Mouse (Mus musculus): Measurements from ENCODE around the gene Lin9. TPM values are rescaled to one million over a fixed set of nuclear protein-coding genes. Genes with fewer than 3 reads are reported as not detected.
"Not testable (repeated sequence)": the region's sequence is repeated elsewhere in the genome, so short reads cannot be mapped to it uniquely, and the experiment has no call there.

Gene Lin9
- polyA plus RNA-seq, 1 experiment, result 4.2 TPM

- WGBS, result 91% methylated on average over 3 of the region's 3 CpGs
- no peak overlapping the region for H3K4me3 ChIP-seq (ENCODE audit: insufficient read depth, low read depth, low read length)
- TF ChIP-seq CTCF (conservative IDR thresholded peaks at IDR 0.05; ENCODE audit: insufficient read depth, insufficient read length, low read depth, low read length) (no peak), POLR2A (IDR thresholded peaks at IDR 0.05; ENCODE audit: low read depth, low read length) (no peak)
- no peak overlapping the region for H3K27ac ChIP-seq (ENCODE audit: insufficient read depth, low read depth, low read length)
- DNase-seq, result no peak
- no peaks in the 10 kb centered on the region for H3K4me1 ChIP-seq (ENCODE audit: control insufficient read depth, insufficient read depth, low read length)
- H3K27me3 ChIP-seq (replicated peaks; ENCODE audit: control insufficient read depth, insufficient read depth, low read length), result no peaks in the 10 kb centered on the region
- H3K36me3 ChIP-seq (ENCODE audit: control insufficient read depth, insufficient read depth, low read length), result no peaks in the 10 kb centered on the region
These were observed 24.2 kb upstream of the Lin9 start for GRCm38 (mm10) chr1:180616762-180617161.

- Histone ChIP-seq H3K4me3 (ENCODE audit: insufficient read depth, low read depth, low read length) (no peak overlapping the region), H3K27ac (ENCODE audit: insufficient read depth, low read depth, low read length) (no peak overlapping the region), H3K27me3 (replicated peaks; ENCODE audit: control insufficient read depth, insufficient read depth, low read length) (no peaks in the 10 kb centered on the region), H3K36me3 (ENCODE audit: control insufficient read depth, insufficient read depth, low read length) (no peaks in the 10 kb centered on the region), H3K4me1 (ENCODE audit: control insufficient read depth, insufficient read depth, low read length) (0 out of 2 replicates have a peak, but pooled peaks cover 4% of the 10 kb centered on the region)
- TF ChIP-seq CTCF (conservative IDR thresholded peaks at IDR 0.05; ENCODE audit: insufficient read depth, insufficient read length, low read depth, low read length) (no peak), POLR2A (IDR thresholded peaks at IDR 0.05; ENCODE audit: low read depth, low read length) (no peak)
- DNase-seq, result no peak
- WGBS, result 74% methylated on average over 4 of the region's 4 CpGs
These were observed 18.6 kb upstream of the Lin9 start for GRCm38 (mm10) chr1:180622389-180622788.

- DNase-seq, result no peak
- Histone ChIP-seq H3K4me1 (ENCODE audit: control insufficient read depth, insufficient read depth, low read length) (0 out of 2 replicates have a peak, but pooled peaks cover 4% of the 10 kb centered on the region), H3K27me3 (replicated peaks; ENCODE audit: control insufficient read depth, insufficient read depth, low read length) (no peaks in the 10 kb centered on the region), H3K4me3 (ENCODE audit: insufficient read depth, low read depth, low read length) (no peak overlapping the region), H3K27ac (ENCODE audit: insufficient read depth, low read depth, low read length) (no peak overlapping the region), H3K36me3 (ENCODE audit: control insufficient read depth, insufficient read depth, low read length) (no peaks in the 10 kb centered on the region)
- TF ChIP-seq POLR2A (IDR thresholded peaks at IDR 0.05; ENCODE audit: low read depth, low read length), result no peak
- peak; percentile 29; the same call in 1 of the 2 replicates for TF ChIP-seq CTCF (conservative IDR thresholded peaks at IDR 0.05; ENCODE audit: insufficient read depth, insufficient read length, low read depth, low read length)
- WGBS, result 93% methylated on average over 2 of the region's 2 CpGs
These were observed 17.0 kb upstream of the Lin9 start for GRCm38 (mm10) chr1:180623911-180624310.

GRCm38 (mm10) chr1:180626141-180626540, 14.8 kb upstream of the Lin9 start:
- no peak overlapping the region for H3K4me3 ChIP-seq (ENCODE audit: insufficient read depth, low read depth, low read length)
- H3K27ac ChIP-seq (ENCODE audit: insufficient read depth, low read depth, low read length), result no peak overlapping the region
- H3K27me3 ChIP-seq (replicated peaks; ENCODE audit: control insufficient read depth, insufficient read depth, low read length), result no peaks in the 10 kb centered on the region
- TF ChIP-seq POLR2A (IDR thresholded peaks at IDR 0.05; ENCODE audit: low read depth, low read length) (no peak), CTCF (conservative IDR thresholded peaks at IDR 0.05; ENCODE audit: insufficient read depth, insufficient read length, low read depth, low read length) (no peak)
- peak; percentile 87 for DNase-seq
- WGBS, result 33% methylated on average over 2 of the region's 2 CpGs
- no peaks in the 10 kb centered on the region for H3K36me3 ChIP-seq (ENCODE audit: control insufficient read depth, insufficient read depth, low read length)
- 0 out of 2 replicates have a peak, but pooled peaks cover 4% of the 10 kb centered on the region for H3K4me1 ChIP-seq (ENCODE audit: control insufficient read depth, insufficient read depth, low read length)

- not testable (repeated sequence) for H3K27me3 ChIP-seq (replicated peaks; ENCODE audit: control insufficient read depth, insufficient read depth, low read length); DNase-seq; H3K36me3 ChIP-seq (ENCODE audit: control insufficient read depth, insufficient read depth, low read length); H3K27ac ChIP-seq (ENCODE audit: insufficient read depth, low read depth, low read length); H3K4me3 ChIP-seq (ENCODE audit: insufficient read depth, low read depth, low read length); H3K4me1 ChIP-seq (ENCODE audit: control insufficient read depth, insufficient read depth, low read length)
- 89% methylated on average over 2 of the region's 2 CpGs for WGBS
These were observed 3.2 kb upstream of the Lin9 start for GRCm38 (mm10) chr1:180637796-180638195.

GRCm38 (mm10) chr1:180639416-180640401, 1.2 kb upstream of the Lin9 start:
- no peak for TF ChIP-seq POLR2A (IDR thresholded peaks at IDR 0.05; ENCODE audit: low read depth, low read length)
- no peak for TF ChIP-seq CTCF (conservative IDR thresholded peaks at IDR 0.05; ENCODE audit: insufficient read depth, insufficient read length, low read depth, low read length)
- H3K36me3 ChIP-seq (ENCODE audit: control insufficient read depth, insufficient read depth, low read length), result no peaks in the 10 kb centered on the region
- H3K27me3 ChIP-seq (replicated peaks; ENCODE audit: control insufficient read depth, insufficient read depth, low read length), result no peaks in the 10 kb centered on the region
- WGBS, result 76% methylated on average over 10 of the region's 10 CpGs
- H3K4me3 ChIP-seq (ENCODE audit: insufficient read depth, low read depth, low read length), result no peak overlapping the region
- H3K4me1 ChIP-seq (ENCODE audit: control insufficient read depth, insufficient read depth, low read length), result peaks cover 5% of the 10 kb centered on the region; the same call in 1 of the 2 replicates
- no peak overlapping the region for H3K27ac ChIP-seq (ENCODE audit: insufficient read depth, low read depth, low read length)
- DNase-seq, result peak; percentile 24

GRCm38 (mm10) chr1:180640605-180641125, 285 bp upstream of the Lin9 start:
- TF ChIP-seq CTCF (conservative IDR thresholded peaks at IDR 0.05; ENCODE audit: insufficient read depth, insufficient read length, low read depth, low read length) (no peak), POLR2A (IDR thresholded peaks at IDR 0.05; ENCODE audit: low read depth, low read length) (no peak)
- Histone ChIP-seq H3K4me1 (ENCODE audit: control insufficient read depth, insufficient read depth, low read length) (peaks cover 5% of the 10 kb centered on the region; the same call in 1 of the 2 replicates), H3K4me3 (ENCODE audit: insufficient read depth, low read depth, low read length) (peak overlapping the region; percentile 73), H3K27ac (ENCODE audit: insufficient read depth, low read depth, low read length) (no peak overlapping the region), H3K36me3 (ENCODE audit: control insufficient read depth, insufficient read depth, low read length) (no peaks in the 10 kb centered on the region), H3K27me3 (replicated peaks; ENCODE audit: control insufficient read depth, insufficient read depth, low read length) (no peaks in the 10 kb centered on the region)
- peak; percentile 53 for DNase-seq
- WGBS, result 1% methylated on average over 56 of the region's 61 CpGs

Data from kidney, adult 2 months (tissue).